Mouse (Mus musculus) heart, adult 2 months (tissue): ENCODE measurements around the gene Tbc1d14.

Experiments
- CTCF ChIP-seq: fragments of 200-600 bp; IDR thresholded peaks from 2 replicates; pipeline ENCODE4 v1.8.1; 2022; ENCODE audit warnings: antibody characterized with exemption, mild to moderate bottlenecking, moderate library complexity
- EP300 ChIP-seq: fragments of 200-500 bp; IDR thresholded peaks from 2 replicates; pipeline ENCODE4 v1.6.1; 2011; ENCODE audit warnings: low read depth, low read length, control low read depth; ENCODE audit not compliant: insufficient read depth
- POLR2A ChIP-seq: fragments of 200-500 bp; IDR thresholded peaks from 2 replicates; pipeline ENCODE4 v1.6.1; 2011; ENCODE audit warnings: mild to moderate bottlenecking, low read depth, low read length, control low read depth; ENCODE audit not compliant: insufficient read depth

DNA sequence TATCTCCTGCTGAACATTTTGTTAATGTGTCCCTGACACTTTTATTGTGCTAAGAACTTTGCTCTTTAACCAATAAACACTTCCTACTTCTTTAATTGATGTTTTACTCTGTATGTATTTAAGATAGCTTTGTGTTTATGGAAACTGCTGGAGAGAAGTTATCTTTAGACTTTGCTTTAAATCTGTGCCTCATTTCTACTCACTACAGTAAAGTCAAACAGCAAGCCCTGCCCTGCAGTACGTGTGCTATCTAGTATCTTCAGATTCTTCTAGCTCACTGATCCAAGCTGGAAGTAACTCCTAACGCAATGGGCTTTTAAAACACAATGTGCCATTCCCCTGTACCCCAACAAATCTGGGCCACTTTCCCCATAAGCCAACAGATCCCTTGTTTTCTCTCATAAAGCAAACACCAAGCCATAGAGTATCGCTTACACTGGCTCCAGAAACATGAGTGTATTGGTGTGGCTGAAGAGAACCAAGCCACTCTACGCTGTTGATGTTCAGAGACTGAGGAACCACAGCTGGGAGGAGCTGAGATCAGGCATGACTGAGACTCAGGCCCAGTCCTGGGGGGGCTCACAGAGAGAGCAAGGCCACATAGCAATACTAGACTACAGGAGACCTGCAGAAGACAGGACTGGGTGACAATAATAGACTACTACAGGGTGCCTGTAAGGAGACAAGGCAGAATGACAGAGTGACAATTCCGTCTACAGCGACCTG, 33.4 kb downstream of the Tbc1d14 start:
- TF ChIP-seq POLR2A (no peak), CTCF (no peak), EP300 (no peak)
